In the genomic region with DNA sequence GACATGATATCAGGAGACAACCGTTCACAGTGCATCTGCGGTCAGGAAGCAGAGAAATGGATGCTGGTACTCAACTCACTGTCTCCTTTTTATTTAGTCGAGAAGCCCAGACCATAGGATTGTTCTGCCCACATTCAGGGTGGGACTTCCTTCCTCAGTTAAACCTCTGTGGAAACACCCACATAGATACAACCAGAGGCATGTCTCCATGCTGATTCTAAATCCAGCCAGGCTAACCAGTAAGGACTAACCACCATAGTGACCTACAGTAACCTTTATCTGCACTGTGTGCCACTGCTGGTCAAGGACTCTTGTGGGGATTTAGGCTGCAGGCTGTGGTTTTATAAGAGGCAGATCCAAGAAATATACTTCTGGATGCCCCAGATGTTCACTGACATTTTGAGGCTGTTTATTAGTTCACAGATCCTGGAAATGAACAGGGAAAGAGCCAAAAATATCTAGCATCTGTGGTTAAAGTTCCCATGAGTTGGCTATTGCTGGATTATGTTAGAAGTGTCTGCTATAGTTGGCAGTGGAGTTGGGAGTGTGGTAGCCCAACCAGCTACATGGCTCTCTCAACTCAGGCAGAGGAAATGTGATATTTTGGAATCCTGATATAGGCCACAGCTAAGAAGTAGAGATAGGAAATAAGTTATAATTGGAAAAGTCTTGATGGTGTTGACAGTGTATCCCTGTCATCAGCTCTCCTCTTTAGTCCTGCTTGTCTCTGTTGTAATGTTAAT, we compare ENCODE assay signal across 13 mouse cellular contexts.
DNase-seq lines count a peak whose midpoint lies in the region; ATAC-seq and TF ChIP-seq lines count a peak whose summit lies in the region.
"Had no signal": no experiment of that assay in that cellular context is flagged by ENCODE, and none has a peak within 500 bp of the region (broad histone marks: within the 10 kb centered on the region; RNA-seq: fewer than 3 reads in every experiment).

No protein-coding gene starts in this region.

- H3K4me1 ChIP-seq in MEL (ENCODE audit: control insufficient read depth in 1 of 2, insufficient read depth in 2 of 2, low read length in 2 of 2): peaks cover 15 to 24% of the 10 kb centered on the region in 2 experiments
- H3K4me1 ChIP-seq in midbrain, embryonic 14.5 days (ENCODE audit: control insufficient read depth, insufficient read depth, low read length): no peaks in the 10 kb centered on the region
- H3K4me1 ChIP-seq: midbrain, embryonic 13.5 days had no signal

- H3K27ac ChIP-seq in MEL (ENCODE audit: control insufficient read depth, low read depth, low read length): peak overlapping the region; percentile 68
- H3K27ac ChIP-seq in midbrain, embryonic 14.5 days (replicated peaks; ENCODE audit: low read depth, low read length): no peak overlapping the region
- H3K27ac ChIP-seq: forebrain, embryonic 13.5 days; limb, embryonic 12.5 days; midbrain, embryonic 13.5 days had no signal

- H3K27me3 ChIP-seq in MEL (ENCODE audit: control insufficient read depth in 1 of 2, insufficient read depth in 2 of 2, low read length in 2 of 2): no peaks in the 10 kb centered on the region
- H3K27me3 ChIP-seq in midbrain, embryonic 14.5 days (ENCODE audit: control insufficient read depth, insufficient read depth, low read length): no peaks in the 10 kb centered on the region
- H3K27me3 ChIP-seq: forebrain, embryonic 13.5 days; limb, embryonic 12.5 days; midbrain, embryonic 13.5 days had no signal

- H3K79me2 ChIP-seq in MEL (ENCODE audit: control insufficient read depth, insufficient read depth, low read length, poor library complexity): 0 out of 2 replicates have a peak, but pooled peaks cover 1% of the 10 kb centered on the region

- WGBS in midbrain, embryonic 14.5 days: 97% methylated on average over 3 of the region's 3 CpGs

- no peak overlapping the region for H3K9ac ChIP-seq in MEL (ENCODE audit: control insufficient read depth, low read depth, low read length, poor library complexity, severe bottlenecking)
- H3K9ac ChIP-seq in midbrain, embryonic 14.5 days (replicated peaks; ENCODE audit: low read length): no peak overlapping the region
- H3K9ac ChIP-seq: forebrain, embryonic 13.5 days; limb, embryonic 12.5 days; midbrain, embryonic 13.5 days had no signal

- ATAC-seq in megakaryocyte progenitor cell, adult 5-6 weeks (replicated peaks; ENCODE audit: poor library complexity): peak; percentile 19
- no peak for ATAC-seq in midbrain, embryonic 14.5 days (ENCODE audit: low FRiP score, low TSS enrichment)
- ATAC-seq: forebrain, embryonic 13.5 days; lung, postnatal 0 days; midbrain, embryonic 13.5 days had no signal

- H3K9me3 ChIP-seq in MEL (replicated peaks; ENCODE audit: insufficient read depth, low read length): no peaks in the 10 kb centered on the region
- H3K9me3 ChIP-seq in midbrain, embryonic 14.5 days (ENCODE audit: control insufficient read depth, low read length): no peaks in the 10 kb centered on the region
- H3K9me3 ChIP-seq: forebrain, embryonic 13.5 days; limb, embryonic 12.5 days; midbrain, embryonic 13.5 days had no signal

- H3K4me3 ChIP-seq in MEL (ENCODE audit: control insufficient read depth in 1 of 2, insufficient read depth in 1 of 2, low read depth in 2 of 2, low read length in 2 of 2): 0 out of 4 replicates have a peak overlapping the region, but pooled peaks of 1 of the 2 experiments have one; percentile 49
- no peak overlapping the region for H3K4me3 ChIP-seq in midbrain, embryonic 14.5 days (replicated peaks; ENCODE audit: low read depth, low read length)
- H3K4me3 ChIP-seq: forebrain, embryonic 13.5 days; limb, embryonic 12.5 days; midbrain, embryonic 13.5 days had no signal

- no peak for TF ChIP-seq POLR2A in MEL (IDR thresholded peaks at IDR 0.05; ENCODE audit: control insufficient read depth in 1 of 2, insufficient read depth in 1 of 2, low read depth in 1 of 2, low read length in 2 of 2, poor library complexity in 1 of 2)

- no peak overlapping the region for H3K4me2 ChIP-seq in midbrain, embryonic 14.5 days (ENCODE audit: low read length)
- H3K4me2 ChIP-seq: forebrain, embryonic 13.5 days; limb, embryonic 12.5 days; midbrain, embryonic 13.5 days had no signal

- peak; percentile 45 for DNase-seq in heart, adult 8-10 months (ENCODE audit: low spot score)
- no peak for DNase-seq in heart, postnatal 4 days
- DNase-seq in MEL (ENCODE audit: low read depth, low spot score): peak; percentile 24
- peak; percentile 94 for DNase-seq in fibroblast of lung, adult 2 months (ENCODE audit: low read depth)
- no peak for DNase-seq in gastrocnemius, postnatal 25 days
- DNase-seq in midbrain, embryonic 14.5 days: no peak
- DNase-seq in thymus, postnatal 10 days (ENCODE audit: low spot score in 2 of 2): no peak
- DNase-seq: kidney, adult 2 months had no signal

- TF ChIP-seq RAD21 in MEL (IDR thresholded peaks at IDR 0.05; ENCODE audit: low read depth, low read length): no peak

- TF ChIP-seq EP300 in MEL (IDR thresholded peaks at IDR 0.05; ENCODE audit: low read depth in 1 of 2, low read length in 2 of 2): no peak

- no peak for TF ChIP-seq CTCF in MEL (IDR thresholded peaks at IDR 0.05 in 2 of 3, conservative IDR thresholded peaks at IDR 0.05 in 1 of 3; ENCODE audit: control insufficient read depth in 1 of 3, insufficient read depth in 1 of 3, low read depth in 2 of 3, low read length in 3 of 3, poor library complexity in 1 of 3, severe bottlenecking in 1 of 3)

- H3K36me3 ChIP-seq in MEL (ENCODE audit: control insufficient read depth in 1 of 2, insufficient read depth in 2 of 2, low read length in 2 of 2): peaks cover 0 to 29% of the 10 kb centered on the region in 2 experiments; a peak in 2 of 4 replicates
- H3K36me3 ChIP-seq in midbrain, embryonic 14.5 days (ENCODE audit: control insufficient read depth, insufficient read depth, low read length): no peaks in the 10 kb centered on the region
- H3K36me3 ChIP-seq: limb, embryonic 12.5 days; midbrain, embryonic 13.5 days had no signal

TF ChIP-seq in MEL, 35 proteins besides CTCF, POLR2A, EP300 and RAD21:
- TF ChIP-seq E2F4 (IDR thresholded peaks at IDR 0.05; ENCODE audit: borderline replicate concordance, low read depth, low read length) (no peak), MAFK (IDR thresholded peaks at IDR 0.05; ENCODE audit: borderline replicate concordance, low read depth, low read length) (no peak), MXI1 (IDR thresholded peaks at IDR 0.05; ENCODE audit: low read depth, low read length) (peak; percentile 9; the same call in 1 of the 2 replicates), MAX (IDR thresholded peaks at IDR 0.05; ENCODE audit: low read length) (0 out of 2 replicates have a peak, but pooled peaks have one; percentile 15), GATA1 (IDR thresholded peaks at IDR 0.05; ENCODE audit: low read depth, low read length) (peak; percentile 0; the same call in 1 of the 2 replicates), USF1 (IDR thresholded peaks at IDR 0.05; ENCODE audit: low read depth, low read length) (no peak)

Comparison
In these comparisons a context has a peak if more than half of its experiments do, and no peak if none do; other contexts are left out.
1. DNase-seq: peak in heart, adult 8-10 months (single experiment), MEL (single experiment) and fibroblast of lung, adult 2 months (single experiment); none in heart, postnatal 4 days (single experiment), gastrocnemius, postnatal 25 days (single experiment), midbrain, embryonic 14.5 days (single experiment) and thymus, postnatal 10 days (0 of 2).